Mouse (Mus musculus) stomach, embryonic 14.5 days (tissue): ENCODE measurements around the gene Ak1. TPM values are rescaled to one million over a fixed set of nuclear protein-coding genes. Genes with fewer than 3 reads are reported as not detected.

Experiments used
- ATAC-seq: fragments of 200-750 bp; cut with Nextera tagmentation; 2 replicates; pipeline ENCODE4 v1.8.0; 2017; ENCODE audit warnings: low read depth, moderate TSS enrichment; ENCODE audit not compliant: insufficient number of reproducible peaks, insufficient read depth, low FRiP score
- H3K27ac ChIP-seq: fragments of 300-500 bp; sonication (generic); 2 replicates; pipeline ENCODE4 v1.5.1; 2014; ENCODE audit warnings: mild to moderate bottlenecking, low read length, moderate library complexity, mixed read lengths
- H3K27me3 ChIP-seq: fragments of 300-500 bp; sonication (generic); 2 replicates; pipeline ENCODE4 v1.6.1; 2014; ENCODE audit warnings: low read length, control low read depth, mixed read lengths; ENCODE audit not compliant: control insufficient read depth, insufficient read depth
- H3K36me3 ChIP-seq: fragments of 300-500 bp; sonication (generic); 2 replicates; pipeline ENCODE4 v1.6.1; 2014; ENCODE audit warnings: mild to moderate bottlenecking, control low read depth, low read length, moderate library complexity, mixed read lengths; ENCODE audit not compliant: control insufficient read depth, insufficient read depth
- H3K4me1 ChIP-seq: fragments of 300-500 bp; sonication (generic); 2 replicates; pipeline ENCODE4 v1.6.1; 2014; ENCODE audit warnings: low read length, control low read depth, mixed read lengths; ENCODE audit not compliant: control insufficient read depth, insufficient read depth
- H3K4me2 ChIP-seq: fragments of 300-500 bp; sonication (generic); replicated peaks from 2 replicates; pipeline ENCODE4 v1.6.1; 2014; ENCODE audit warnings: low read depth, low read length, control low read depth
- H3K4me3 ChIP-seq: fragments of 300-500 bp; sonication (generic); 2 replicates; pipeline ENCODE4 v1.5.1; 2014; ENCODE audit warnings: low read depth, low read length, control low read depth
- H3K9ac ChIP-seq: fragments of 300-500 bp; sonication (generic); replicated peaks from 2 replicates; pipeline ENCODE4 v1.6.1; 2014; ENCODE audit warnings: low read depth, mild to moderate bottlenecking, control low read depth, low read length, moderate library complexity, mixed read lengths
- H3K9me3 ChIP-seq: fragments of 300-500 bp; sonication (generic); 2 replicates; pipeline ENCODE4 v1.6.1; 2016; ENCODE audit warnings: low read depth, low read length, control low read depth; ENCODE audit not compliant: control insufficient read depth
- WGBS: fragments of 180-500 bp; shearing (Covaris S2); extraction: QIAGEN DNeasy Blood & Tissue Kit; methylation state at CpG from one replicate; pipeline ENCODE4 v1.1.7; 2014; 5-methylcytosine and 5-hydroxymethylcytosine counted together
- polyA plus RNA-seq: library from polyadenylated mRNA; unstranded; fragments of >200 nt; fragmentation: Nextera tagmentation; extraction: Ambion mirVana; gene quantifications from 2 replicates; pipeline ENCODE4 v1.2.1, GENCODE M21; 2014

The Ak1 gene
- polyA plus RNA-seq, 1 experiment from 2014 or later, result 17.1 TPM

- H3K4me2 ChIP-seq, result no peak overlapping the region
- no peaks in the 10 kb centered on the region for H3K27me3 ChIP-seq
- ATAC-seq, result no peak
- no peak overlapping the region for H3K27ac ChIP-seq
- no peaks in the 10 kb centered on the region for H3K36me3 ChIP-seq
- H3K9ac ChIP-seq, result no peak overlapping the region
- H3K9me3 ChIP-seq, result no peaks in the 10 kb centered on the region
- 34% methylated on average over 10 of the region's 10 CpGs for WGBS
- H3K4me3 ChIP-seq, result no peak overlapping the region
- H3K4me1 ChIP-seq, result peaks cover 15% of the 10 kb centered on the region; the same call in 1 of the 2 replicates
Observed at GRCm38 (mm10) chr2:32604631-32605030, 16.9 kb upstream of the Ak1 start.

- 12% methylated on average over 55 of the region's 55 CpGs for WGBS
- peak overlapping the region; percentile 87 for H3K4me2 ChIP-seq
- H3K27me3 ChIP-seq, result no peaks in the 10 kb centered on the region
- peak; percentile 76; the same call in 1 of the 2 replicates for ATAC-seq
- H3K4me3 ChIP-seq, result peak overlapping the region; percentile 80
- H3K9ac ChIP-seq, result peak overlapping the region; percentile 61
- no peaks in the 10 kb centered on the region for H3K36me3 ChIP-seq
- peaks cover 24% of the 10 kb centered on the region; the same call in 1 of the 2 replicates for H3K4me1 ChIP-seq
- H3K9me3 ChIP-seq, result no peaks in the 10 kb centered on the region
- peak overlapping the region; percentile 28; the same call in 1 of the 2 replicates for H3K27ac ChIP-seq
Observed at GRCm38 (mm10) chr2:32606161-32607142, 15.1 kb upstream of the Ak1 start.

- H3K4me2 ChIP-seq, result peak overlapping the region; percentile 87
- WGBS, result 5% methylated on average over 33 of the region's 34 CpGs
- H3K27ac ChIP-seq, result peak overlapping the region; percentile 28; the same call in 1 of the 2 replicates
- peaks cover 23% of the 10 kb centered on the region; the same call in 1 of the 2 replicates for H3K4me1 ChIP-seq
- ATAC-seq, result peak; percentile 21; the same call in 1 of the 2 replicates
- peak overlapping the region; percentile 80 for H3K4me3 ChIP-seq
- no peaks in the 10 kb centered on the region for H3K27me3 ChIP-seq
- no peaks in the 10 kb centered on the region for H3K9me3 ChIP-seq
- H3K9ac ChIP-seq, result peak overlapping the region; percentile 61
- no peaks in the 10 kb centered on the region for H3K36me3 ChIP-seq
Observed at GRCm38 (mm10) chr2:32607262-32607947, 14.2 kb upstream of the Ak1 start.

- ATAC-seq, result peak; percentile 44
- H3K4me3 ChIP-seq, result peak overlapping the region; percentile 80
Observed at GRCm38 (mm10) chr2:32608141-32608777, 13.3 kb upstream of the Ak1 start.

GRCm38 (mm10) chr2:32608778-32609435, 12.7 kb upstream of the Ak1 start:
- H3K27ac ChIP-seq, result peak overlapping the region; percentile 28; the same call in 1 of the 2 replicates
- no peak overlapping the region for H3K9ac ChIP-seq
- no peaks in the 10 kb centered on the region for H3K27me3 ChIP-seq
- H3K4me1 ChIP-seq, result peaks cover 20% of the 10 kb centered on the region; the same call in 1 of the 2 replicates
- WGBS, result 53% methylated on average over 18 of the region's 18 CpGs
- H3K4me2 ChIP-seq, result peak overlapping the region; percentile 87
- no peaks in the 10 kb centered on the region for H3K9me3 ChIP-seq
- H3K36me3 ChIP-seq, result no peaks in the 10 kb centered on the region
- H3K4me3 ChIP-seq, result peak overlapping the region; percentile 80
- no peak for ATAC-seq

More at GRCm38 (mm10) chr2:32608141-32608777, 13.3 kb upstream of the Ak1 start:
- H3K9me3 ChIP-seq, result no peaks in the 10 kb centered on the region
- H3K27ac ChIP-seq, result peak overlapping the region; percentile 28; the same call in 1 of the 2 replicates
- WGBS, result 6% methylated on average over 25 of the region's 25 CpGs
- H3K9ac ChIP-seq, result no peak overlapping the region
- no peaks in the 10 kb centered on the region for H3K27me3 ChIP-seq
- no peaks in the 10 kb centered on the region for H3K36me3 ChIP-seq
- peaks cover 20% of the 10 kb centered on the region; the same call in 1 of the 2 replicates for H3K4me1 ChIP-seq
- H3K4me2 ChIP-seq, result peak overlapping the region; percentile 87

- ATAC-seq, result no peak
- no peaks in the 10 kb centered on the region for H3K9me3 ChIP-seq
- H3K27me3 ChIP-seq, result no peaks in the 10 kb centered on the region
- WGBS, result 13% methylated on average over 23 of the region's 23 CpGs
- H3K4me2 ChIP-seq, result peak overlapping the region; percentile 50
- H3K9ac ChIP-seq, result no peak overlapping the region
- no peaks in the 10 kb centered on the region; the same call in 1 of the 2 replicates for H3K36me3 ChIP-seq
- H3K27ac ChIP-seq, result peak overlapping the region; percentile 39; the same call in 1 of the 2 replicates
- H3K4me3 ChIP-seq, result peak overlapping the region; percentile 32
- H3K4me1 ChIP-seq, result peaks cover 20% of the 10 kb centered on the region; the same call in 1 of the 2 replicates
Observed at GRCm38 (mm10) chr2:32610610-32611229, 10.8 kb upstream of the Ak1 start.

GRCm38 (mm10) chr2:32612274-32612673, 9.3 kb upstream of the Ak1 start:
- Histone ChIP-seq H3K27me3 (no peaks in the 10 kb centered on the region), H3K9ac (no peak overlapping the region), H3K36me3 (no peaks in the 10 kb centered on the region; the same call in 1 of the 2 replicates), H3K27ac (no peak overlapping the region), H3K4me2 (no peak overlapping the region), H3K4me1 (peaks cover 20% of the 10 kb centered on the region; the same call in 1 of the 2 replicates), H3K9me3 (no peaks in the 10 kb centered on the region), H3K4me3 (no peak overlapping the region)
- 71% methylated on average over 26 of the region's 26 CpGs for WGBS
- no peak for ATAC-seq
